Mouse (Mus musculus) gastrocnemius, adult 18-20 months (tissue): ENCODE data around the gene Snap91. TPM values are rescaled to one million over a fixed set of nuclear protein-coding genes. Genes with fewer than 3 reads are reported as not detected.

Experiments
- DNase-seq: peaks from one replicate; pipeline ENCODE4 v3.0.0; 2021; ENCODE audit warnings: low spot score
- total RNA-seq, 2 experiments: library from RNA; stranded (reverse); gene quantifications; 2 replicates each; pipeline ENCODE4 v1.2.3; 2021

Gene Snap91
- total RNA-seq, 2 experiments from 2014 or later = 0.40 TPM; not detected in 1

- DNase-seq = peak; percentile 71
Measured at GRCm38 (mm10) chr9:86745926-86746581, 134.4 kb downstream of the Snap91 start.

- DNase-seq = no peak
Measured at GRCm38 (mm10) chr9:86744041-86744440, 136.4 kb downstream of the Snap91 start.

- DNase-seq = no peak
Measured at GRCm38 (mm10) chr9:86742959-86743911, 137.2 kb downstream of the Snap91 start, which contains the start of gene Prss35. Prss35 (plus strand) TSS chr9:86743649.

GRCm38 (mm10) chr9:86739971-86740370 lies 140.5 kb downstream of the Snap91 start:
- DNase-seq = no peak

- no peak for DNase-seq
Measured at GRCm38 (mm10) chr9:86738801-86739200, 141.7 kb downstream of the Snap91 start.

- no peak for DNase-seq
Measured at GRCm38 (mm10) chr9:86738067-86738466, 142.4 kb downstream of the Snap91 start.

GRCm38 (mm10) chr9:86736991-86737390 lies 143.5 kb downstream of the Snap91 start:
- no peak for DNase-seq

- no peak for DNase-seq
Measured at GRCm38 (mm10) chr9:86734795-86735194, 145.7 kb downstream of the Snap91 start.

- no peak for DNase-seq
Measured at GRCm38 (mm10) chr9:86734357-86734756, 146.1 kb downstream of the Snap91 start.

- no peak for DNase-seq
Measured at GRCm38 (mm10) chr9:86729811-86730210, 150.6 kb downstream of the Snap91 start.

GRCm38 (mm10) chr9:86729084-86729483 lies 151.4 kb downstream of the Snap91 start:
- DNase-seq = no peak

- no peak for DNase-seq
Measured at GRCm38 (mm10) chr9:86728214-86728814, 152.1 kb downstream of the Snap91 start.

GRCm38 (mm10) chr9:86726381-86726720 lies 154.1 kb downstream of the Snap91 start:
- DNase-seq = no peak

- DNase-seq = no peak
Measured at GRCm38 (mm10) chr9:86725604-86726380, 154.7 kb downstream of the Snap91 start.

- no peak for DNase-seq
Measured at GRCm38 (mm10) chr9:86725066-86725465, 155.4 kb downstream of the Snap91 start.

GRCm38 (mm10) chr9:86720794-86721193 lies 159.7 kb downstream of the Snap91 start:
- no peak for DNase-seq

- no peak for DNase-seq
Measured at GRCm38 (mm10) chr9:86720227-86720626, 160.2 kb downstream of the Snap91 start.

GRCm38 (mm10) chr9:86717119-86717518 lies 163.3 kb downstream of the Snap91 start:
- no peak for DNase-seq

GRCm38 (mm10) chr9:86716540-86716939 lies 163.9 kb downstream of the Snap91 start:
- DNase-seq = no peak
